Mouse (Mus musculus): ENCODE measurements around the gene H1foo. TPM values are rescaled to one million over a fixed set of nuclear protein-coding genes. Genes with fewer than 3 reads are reported as not detected.
A peak's percentile ranks its signal among the peaks of the same experiment; 100 is the strongest.

The H1foo gene
- polyA plus RNA-seq, 1 experiment from 2014 or later, result not detected

DNA sequence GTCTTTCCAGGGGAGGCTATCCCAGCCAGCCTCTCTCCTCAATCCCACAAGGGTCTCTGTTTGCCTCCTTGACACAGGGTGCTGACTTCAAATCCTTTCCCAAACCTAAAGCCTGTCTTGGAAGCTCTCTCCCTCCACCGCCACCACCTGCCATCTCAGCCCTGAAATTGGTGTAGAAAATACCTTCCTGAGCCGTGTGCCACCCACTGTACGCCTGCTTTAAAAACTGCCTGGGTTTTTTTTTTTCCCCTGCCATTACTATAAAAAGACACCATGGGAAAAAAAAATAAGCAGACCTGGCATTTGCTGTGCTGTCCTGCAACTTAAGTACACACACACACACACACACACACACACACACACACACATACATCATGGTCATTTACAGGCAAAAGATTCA, 45.3 kb downstream of the H1foo start:
- H3K27ac ChIP-seq (ENCODE audit: low read depth, low read length), result no peak overlapping the region
- no peaks in the 10 kb centered on the region for H3K9me3 ChIP-seq (ENCODE audit: control insufficient read depth)
- 0 out of 2 replicates have a peak overlapping the region, but pooled peaks have one; percentile 6 for H3K4me2 ChIP-seq (replicated peaks; ENCODE audit: low read depth)
- TF ChIP-seq CTCF (IDR thresholded peaks at IDR 0.05; ENCODE audit: low read depth), result no peak
- no peaks in the 10 kb centered on the region for H3K36me3 ChIP-seq (ENCODE audit: control insufficient read depth, insufficient read depth)
- no peak for ATAC-seq
- H3K4me1 ChIP-seq (replicated peaks; ENCODE audit: control insufficient read depth, insufficient read depth, low read length), result no peaks in the 10 kb centered on the region
- H3K9ac ChIP-seq (ENCODE audit: low read depth, low read length), result no peak overlapping the region
- peaks cover 27% of the 10 kb centered on the region for H3K27me3 ChIP-seq (replicated peaks; ENCODE audit: control insufficient read depth, insufficient read depth, low read length)
- 78% methylated on average over 3 of the region's 3 CpGs for WGBS
- 0 out of 2 replicates have a peak overlapping the region, but pooled peaks have one; percentile 52 for H3K4me3 ChIP-seq (ENCODE audit: low read depth, low read length)

DNA sequence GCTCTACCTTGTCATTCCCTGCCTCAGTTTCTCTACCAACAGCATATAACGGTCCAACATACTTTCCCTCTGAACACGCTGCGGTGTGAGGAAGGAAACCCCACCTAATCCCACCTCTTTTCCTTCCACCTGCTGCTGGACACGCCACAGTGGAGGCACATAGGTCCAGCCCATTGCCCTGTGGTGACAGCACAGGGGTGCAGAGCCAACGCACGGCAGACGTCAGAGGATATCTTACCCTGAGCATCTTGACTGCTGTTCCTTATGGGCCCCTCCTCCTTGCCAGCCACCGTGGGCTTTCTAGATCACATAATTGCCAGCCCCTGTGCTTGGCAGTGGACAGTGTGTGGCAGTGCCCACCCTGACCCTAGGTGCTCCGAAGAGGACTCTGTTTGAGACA, 45.7 kb downstream of the H1foo start:
- H3K27ac ChIP-seq (ENCODE audit: low read depth, low read length), result no peak overlapping the region
- WGBS, result 79% methylated on average over 9 of the region's 9 CpGs
- TF ChIP-seq CTCF (IDR thresholded peaks at IDR 0.05; ENCODE audit: low read depth), result no peak
- H3K4me1 ChIP-seq (replicated peaks; ENCODE audit: control insufficient read depth, insufficient read depth, low read length), result no peaks in the 10 kb centered on the region
- no peaks in the 10 kb centered on the region for H3K36me3 ChIP-seq (ENCODE audit: control insufficient read depth, insufficient read depth)
- H3K27me3 ChIP-seq (replicated peaks; ENCODE audit: control insufficient read depth, insufficient read depth, low read length), result peaks cover 27% of the 10 kb centered on the region
- no peak for ATAC-seq
- H3K4me3 ChIP-seq (ENCODE audit: low read depth, low read length), result peak overlapping the region; percentile 52; the same call in 1 of the 2 replicates
- no peaks in the 10 kb centered on the region for H3K9me3 ChIP-seq (ENCODE audit: control insufficient read depth)
- H3K4me2 ChIP-seq (replicated peaks; ENCODE audit: low read depth), result peak overlapping the region; percentile 86
- H3K9ac ChIP-seq (ENCODE audit: low read depth, low read length), result no peak overlapping the region

DNA sequence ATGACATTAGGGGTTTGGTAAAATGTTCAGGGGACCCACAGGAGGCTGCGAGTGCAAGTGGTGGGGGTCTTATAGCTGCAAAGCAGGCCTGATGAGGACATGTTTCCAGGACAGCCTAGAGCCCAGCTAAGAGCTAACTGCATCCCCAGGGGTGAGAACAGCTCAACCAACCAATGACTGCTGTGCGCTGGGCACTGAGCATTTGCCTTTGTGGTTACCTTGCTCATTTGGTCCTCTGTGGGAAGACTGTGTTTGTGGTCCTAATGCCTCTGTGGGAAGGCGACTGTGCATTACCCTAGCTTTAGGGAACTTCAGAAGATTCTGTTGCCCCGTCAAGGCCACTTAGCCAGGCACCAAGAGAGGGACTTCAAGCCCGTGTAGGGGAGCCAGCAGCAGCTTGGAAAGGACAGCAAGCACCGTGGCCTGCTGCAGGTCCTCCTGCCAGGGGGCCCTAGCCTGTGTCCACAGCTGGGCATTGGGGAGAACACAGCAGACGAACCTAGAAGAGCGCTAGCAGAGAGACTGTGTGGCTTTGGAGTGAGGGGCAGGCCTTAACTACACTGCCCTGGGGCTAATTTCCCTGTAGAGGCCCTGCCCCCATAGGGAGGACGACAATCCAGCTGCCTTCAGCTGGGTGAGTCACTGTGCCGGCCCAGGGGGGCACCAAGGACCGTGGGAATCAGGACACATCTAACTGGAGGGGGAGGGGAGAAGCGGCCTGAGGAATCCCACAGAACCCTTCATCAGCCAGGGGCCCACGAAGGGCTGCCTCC, 46.6 kb downstream of the H1foo start:
- Histone ChIP-seq H3K36me3 (ENCODE audit: control insufficient read depth, insufficient read depth) (no peaks in the 10 kb centered on the region), H3K9me3 (ENCODE audit: control insufficient read depth) (no peaks in the 10 kb centered on the region), H3K27ac (ENCODE audit: low read depth, low read length) (no peak overlapping the region; the same call in 1 of the 2 replicates), H3K4me2 (replicated peaks; ENCODE audit: low read depth) (peak overlapping the region; percentile 86), H3K4me1 (replicated peaks; ENCODE audit: control insufficient read depth, insufficient read depth, low read length) (no peaks in the 10 kb centered on the region), H3K27me3 (replicated peaks; ENCODE audit: control insufficient read depth, insufficient read depth, low read length) (peaks cover 27% of the 10 kb centered on the region), H3K9ac (ENCODE audit: low read depth, low read length) (peak overlapping the region; percentile 40), H3K4me3 (ENCODE audit: low read depth, low read length) (peak overlapping the region; percentile 52)
- ATAC-seq, result no peak
- 38% methylated on average over 13 of the region's 13 CpGs for WGBS
- TF ChIP-seq CTCF (IDR thresholded peaks at IDR 0.05; ENCODE audit: low read depth), result no peak

DNA sequence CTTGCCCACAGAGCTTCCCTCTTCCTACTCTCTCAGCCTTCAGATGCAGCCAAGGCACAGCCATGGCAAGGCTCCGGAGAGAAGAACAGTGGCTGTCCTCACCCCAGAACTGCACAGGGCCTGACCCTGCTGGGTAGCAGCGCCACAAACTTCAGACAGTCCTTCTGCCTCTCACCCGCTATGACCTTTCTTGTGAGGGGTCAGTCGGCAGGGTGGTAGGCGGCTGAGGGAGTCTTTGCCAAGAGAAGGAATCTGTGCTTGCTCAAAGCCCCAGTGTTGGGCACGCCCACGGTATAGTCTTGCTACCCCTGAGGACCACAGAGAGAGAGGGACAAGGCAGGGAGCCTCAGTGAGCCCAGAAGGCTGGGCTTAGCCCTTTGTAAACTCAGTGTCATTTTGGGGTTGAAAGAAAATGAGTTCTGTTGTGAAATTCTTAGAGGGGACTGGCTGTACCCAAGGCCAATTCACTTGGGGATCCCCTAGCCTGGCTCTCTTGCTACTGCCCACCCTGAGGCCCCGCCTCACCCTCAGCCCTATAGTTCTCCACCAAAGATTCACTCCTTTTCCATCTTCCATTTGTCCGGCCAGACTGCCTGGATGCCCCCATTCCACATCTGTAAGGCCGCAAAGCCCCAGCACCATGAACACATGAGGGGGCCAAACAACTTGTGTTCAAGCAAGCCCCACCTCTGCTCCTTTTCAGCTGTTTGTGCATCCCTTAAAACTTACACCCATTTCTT, 47.3 kb downstream of the H1foo start:
- no peak for TF ChIP-seq CTCF (IDR thresholded peaks at IDR 0.05; ENCODE audit: low read depth)
- Histone ChIP-seq H3K9ac (ENCODE audit: low read depth, low read length) (peak overlapping the region; percentile 40; the same call in 1 of the 2 replicates), H3K4me1 (replicated peaks; ENCODE audit: control insufficient read depth, insufficient read depth, low read length) (no peaks in the 10 kb centered on the region), H3K36me3 (ENCODE audit: control insufficient read depth, insufficient read depth) (no peaks in the 10 kb centered on the region), H3K4me2 (replicated peaks; ENCODE audit: low read depth) (peak overlapping the region; percentile 86), H3K4me3 (ENCODE audit: low read depth, low read length) (peak overlapping the region; percentile 52), H3K27ac (ENCODE audit: low read depth, low read length) (no peak overlapping the region), H3K27me3 (replicated peaks; ENCODE audit: control insufficient read depth, insufficient read depth, low read length) (peaks cover 27% of the 10 kb centered on the region), H3K9me3 (ENCODE audit: control insufficient read depth) (no peaks in the 10 kb centered on the region)
- 50% methylated on average over 10 of the region's 10 CpGs for whole genome bisulfite sequencing
- no peak for ATAC-seq

DNA sequence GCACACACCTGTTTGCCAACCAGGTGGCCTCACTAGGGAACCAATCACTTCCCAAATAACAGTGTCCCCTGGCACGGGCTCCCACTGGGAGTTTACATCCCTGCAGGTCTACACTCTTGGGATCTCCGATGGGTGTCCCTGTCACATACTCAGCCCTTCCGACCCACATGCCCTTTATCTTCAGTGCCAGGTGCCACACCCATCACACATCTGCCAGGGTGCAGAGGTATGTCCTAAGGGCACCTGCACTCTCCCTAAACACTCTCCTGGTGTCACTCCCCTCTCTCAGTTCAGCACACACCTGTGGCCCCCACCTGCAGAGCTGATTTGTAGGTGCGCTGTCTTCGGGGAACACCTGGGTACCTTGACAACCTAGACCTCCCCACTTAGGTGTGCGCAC, 48.2 kb downstream of the H1foo start:
- no peak overlapping the region; the same call in 1 of the 2 replicates for H3K9ac ChIP-seq (ENCODE audit: low read depth, low read length)
- H3K4me1 ChIP-seq (replicated peaks; ENCODE audit: control insufficient read depth, insufficient read depth, low read length), result no peaks in the 10 kb centered on the region
- no peaks in the 10 kb centered on the region for H3K36me3 ChIP-seq (ENCODE audit: control insufficient read depth, insufficient read depth)
- 34% methylated on average over 6 of the region's 6 CpGs for WGBS
- peak overlapping the region; percentile 86 for H3K4me2 ChIP-seq (replicated peaks; ENCODE audit: low read depth)
- no peaks in the 10 kb centered on the region for H3K9me3 ChIP-seq (ENCODE audit: control insufficient read depth)
- peak overlapping the region; percentile 52 for H3K4me3 ChIP-seq (ENCODE audit: low read depth, low read length)
- no peak for ATAC-seq
- H3K27ac ChIP-seq (ENCODE audit: low read depth, low read length), result no peak overlapping the region
- H3K27me3 ChIP-seq (replicated peaks; ENCODE audit: control insufficient read depth, insufficient read depth, low read length), result peaks cover 27% of the 10 kb centered on the region
- no peak for TF ChIP-seq CTCF (IDR thresholded peaks at IDR 0.05; ENCODE audit: low read depth)

DNA sequence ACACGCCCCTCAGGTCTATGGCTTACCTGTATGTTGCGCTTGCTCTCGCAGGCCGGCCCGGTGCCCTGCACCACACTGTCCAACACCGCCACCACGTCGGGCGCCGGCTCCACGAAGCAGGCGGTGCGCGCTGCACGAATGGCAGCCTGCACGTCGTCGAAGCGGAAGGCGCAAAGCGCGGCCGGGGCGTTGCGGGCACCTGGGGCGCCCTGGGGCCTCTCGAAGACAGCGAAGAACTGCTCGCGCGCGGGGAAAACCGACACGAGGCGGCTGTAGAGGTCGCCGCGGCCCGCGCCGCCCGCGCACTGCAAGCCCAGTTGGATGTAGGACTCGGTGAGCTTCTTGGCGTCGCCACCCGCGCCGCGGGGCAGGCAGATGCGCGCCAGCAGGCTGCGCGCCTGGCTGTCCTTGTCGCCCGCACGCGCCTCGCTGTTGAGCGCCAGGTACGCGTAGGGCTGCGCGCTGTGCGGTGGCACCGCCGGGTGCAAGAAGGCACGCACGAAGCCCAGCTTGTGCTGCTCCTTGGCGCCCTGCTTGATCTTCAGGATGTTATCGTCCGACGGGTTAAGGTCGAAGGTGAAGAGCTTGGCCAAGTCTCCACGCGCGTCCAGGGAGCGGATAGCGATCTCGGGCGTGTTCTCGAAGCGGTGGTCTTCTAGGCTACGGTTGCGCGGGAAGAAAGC, 48.9 kb downstream of the H1foo start:
- ATAC-seq, result no peak
- H3K4me1 ChIP-seq (replicated peaks; ENCODE audit: control insufficient read depth, insufficient read depth, low read length), result no peaks in the 10 kb centered on the region
- H3K4me2 ChIP-seq (replicated peaks; ENCODE audit: low read depth), result peak overlapping the region; percentile 86
- H3K27me3 ChIP-seq (replicated peaks; ENCODE audit: control insufficient read depth, insufficient read depth, low read length), result peaks cover 27% of the 10 kb centered on the region
- H3K9ac ChIP-seq (ENCODE audit: low read depth, low read length), result peak overlapping the region; percentile 41
- no peak for TF ChIP-seq CTCF (IDR thresholded peaks at IDR 0.05; ENCODE audit: low read depth)
- under 1% methylated on average over 86 of the region's 86 CpGs for WGBS
- H3K9me3 ChIP-seq (ENCODE audit: control insufficient read depth), result no peaks in the 10 kb centered on the region
- peak overlapping the region; percentile 52 for H3K4me3 ChIP-seq (ENCODE audit: low read depth, low read length)
- H3K36me3 ChIP-seq (ENCODE audit: control insufficient read depth, insufficient read depth), result no peaks in the 10 kb centered on the region
- peak overlapping the region; percentile 73; the same call in 1 of the 2 replicates for H3K27ac ChIP-seq (ENCODE audit: low read depth, low read length)
